Mouse (Mus musculus) thymus, adult 2 months (tissue): Measurements from ENCODE around the gene Vwf. TPM values are rescaled to one million over a fixed set of nuclear protein-coding genes. Genes with fewer than 3 reads are reported as not detected.

Experiments used
- DNase-seq: peaks from one replicate; pipeline ENCODE4 v3.0.0; 2021
- H3K27ac ChIP-seq: fragments of 200-500 bp; 2 replicates; pipeline ENCODE4 v1.5.1; 2012; ENCODE audit warnings: low read length, control low read depth; ENCODE audit not compliant: control insufficient read depth, insufficient read depth
- H3K27me3 ChIP-seq: fragments of 200-500 bp; 2 replicates; pipeline ENCODE4 v1.6.1; 2012; ENCODE audit warnings: mild to moderate bottlenecking, low read length, moderate library complexity, mixed read lengths; ENCODE audit not compliant: control insufficient read depth, insufficient read depth
- H3K36me3 ChIP-seq: fragments of 200-500 bp; 2 replicates; pipeline ENCODE4 v1.6.1; 2012; ENCODE audit warnings: mild to moderate bottlenecking, low read length, moderate library complexity; ENCODE audit not compliant: control insufficient read depth, insufficient read depth
- H3K4me1 ChIP-seq: fragments of 200-500 bp; replicated peaks from 2 replicates; pipeline ENCODE4 v1.6.1; 2012; ENCODE audit warnings: low read length; ENCODE audit not compliant: control insufficient read depth, insufficient read depth
- H3K4me3 ChIP-seq: fragments of 200-500 bp; 2 replicates; pipeline ENCODE4 v1.5.1; 2012; ENCODE audit warnings: mild to moderate bottlenecking, low read length, control low read depth, moderate library complexity; ENCODE audit not compliant: control insufficient read depth, insufficient read depth
- CTCF ChIP-seq: fragments of 200-500 bp; IDR thresholded peaks from 2 replicates; pipeline ENCODE4 v1.5.1; 2012; ENCODE audit warnings: mild to moderate bottlenecking, control low read depth, low read length, moderate library complexity, borderline replicate concordance; ENCODE audit not compliant: control insufficient read depth, poor library complexity, insufficient read depth; ENCODE audit errors: extremely low read depth
- POLR2A ChIP-seq: fragments of 200-500 bp; IDR thresholded peaks from 2 replicates; pipeline ENCODE4 v1.6.1; 2012; ENCODE audit warnings: mild to moderate bottlenecking, low read length, control low read depth, moderate library complexity; ENCODE audit not compliant: control insufficient read depth, poor library complexity, insufficient read depth; ENCODE audit errors: extremely low read depth
- WGBS: fragments of 180-500 bp; shearing (Covaris S2); methylation state at CpG from one replicate; pipeline ENCODE4 v1.1.7; 2018; 5-methylcytosine and 5-hydroxymethylcytosine counted together
- polyA plus RNA-seq: library from polyadenylated mRNA; depleted of rRNA; stranded (reverse); fragments of >200 nt; gene quantifications from 2 replicates; pipeline ENCODE4 v1.2.3, GENCODE M21; 2012

Gene Vwf
- polyA plus RNA-seq, 1 experiment: 32.3 TPM

- no peak overlapping the region for H3K27ac ChIP-seq
- H3K4me3 ChIP-seq: no peak overlapping the region
- 84% methylated on average over 5 of the region's 5 CpGs for WGBS
- no peak for TF ChIP-seq POLR2A
- no peak for TF ChIP-seq CTCF
- no peaks in the 10 kb centered on the region for H3K27me3 ChIP-seq
- H3K4me1 ChIP-seq: no peaks in the 10 kb centered on the region
- no peak for DNase-seq
- no peaks in the 10 kb centered on the region for H3K36me3 ChIP-seq
Measured at GRCm38 (mm10) chr6:125561031-125561430, 14.5 kb downstream of the Vwf start.

GRCm38 (mm10) chr6:125561521-125561920 lies 14.9 kb downstream of the Vwf start:
- DNase-seq: no peak
- Histone ChIP-seq H3K36me3 (no peaks in the 10 kb centered on the region), H3K4me3 (no peak overlapping the region), H3K27ac (no peak overlapping the region), H3K27me3 (no peaks in the 10 kb centered on the region), H3K4me1 (no peaks in the 10 kb centered on the region)
- 98% methylated on average over 2 of the region's 2 CpGs for WGBS
- TF ChIP-seq CTCF: no peak

- TF ChIP-seq CTCF: no peak
- no peak for TF ChIP-seq POLR2A
- 71% methylated on average over 7 of the region's 7 CpGs for WGBS
- no peaks in the 10 kb centered on the region for H3K4me1 ChIP-seq
- H3K27me3 ChIP-seq: no peaks in the 10 kb centered on the region
- H3K36me3 ChIP-seq: no peaks in the 10 kb centered on the region
- no peak overlapping the region for H3K27ac ChIP-seq
- H3K4me3 ChIP-seq: no peak overlapping the region
- DNase-seq: no peak
Measured at GRCm38 (mm10) chr6:125564812-125565281, 18.3 kb downstream of the Vwf start.

GRCm38 (mm10) chr6:125565326-125565725 lies 18.8 kb downstream of the Vwf start:
- Histone ChIP-seq H3K27me3 (no peaks in the 10 kb centered on the region), H3K4me3 (no peak overlapping the region), H3K4me1 (no peaks in the 10 kb centered on the region), H3K36me3 (no peaks in the 10 kb centered on the region), H3K27ac (no peak overlapping the region)
- TF ChIP-seq CTCF (no peak), POLR2A (no peak)
- no peak for DNase-seq
- 93% methylated on average over 6 of the region's 6 CpGs for WGBS

GRCm38 (mm10) chr6:125566656-125567055 lies 20.1 kb downstream of the Vwf start:
- Histone ChIP-seq H3K27ac (no peak overlapping the region), H3K27me3 (no peaks in the 10 kb centered on the region), H3K4me3 (no peak overlapping the region), H3K4me1 (no peaks in the 10 kb centered on the region), H3K36me3 (no peaks in the 10 kb centered on the region)
- no peak for DNase-seq
- WGBS: 88% methylated on average over 3 of the region's 3 CpGs
- TF ChIP-seq CTCF: no peak
- no peak for TF ChIP-seq POLR2A

- DNase-seq: no peak
- Histone ChIP-seq H3K27ac (no peak overlapping the region), H3K4me3 (no peak overlapping the region), H3K27me3 (no peaks in the 10 kb centered on the region), H3K36me3 (no peaks in the 10 kb centered on the region), H3K4me1 (peaks cover 6% of the 10 kb centered on the region)
- TF ChIP-seq POLR2A (no peak), CTCF (no peak)
- WGBS: 98% methylated on average over 2 of the region's 2 CpGs
Measured at GRCm38 (mm10) chr6:125568381-125568780, 21.8 kb downstream of the Vwf start.
